Mouse (Mus musculus) C2C12 (cell line): ENCODE data around the gene Smtn.

Experiments used
- CEBPB ChIP-seq: IDR thresholded peaks from one replicate; pipeline ENCODE4 v1.6.1; 2011; ENCODE audit warnings: low read depth, mild to moderate bottlenecking, control low read depth, moderate library complexity
- CTCF ChIP-seq: IDR thresholded peaks from one replicate; pipeline ENCODE4 v1.5.1; 2011; ENCODE audit not compliant: control insufficient read depth, insufficient read depth, insufficient read length
- FOSL1 ChIP-seq: IDR thresholded peaks from one replicate; pipeline ENCODE4 v1.8.0; 2011; ENCODE audit warnings: mild to moderate bottlenecking, low read length; ENCODE audit not compliant: poor library complexity, insufficient read depth, severe bottlenecking
- MAX ChIP-seq: IDR thresholded peaks from one replicate; pipeline ENCODE4 v1.6.1; 2011; ENCODE audit warnings: mild to moderate bottlenecking, control low read depth
- MYOD1 ChIP-seq: IDR thresholded peaks from one replicate; pipeline ENCODE4 v1.6.1; 2011; ENCODE audit warnings: low read depth; ENCODE audit not compliant: control insufficient read depth, insufficient read length
- MYOG ChIP-seq: IDR thresholded peaks from one replicate; pipeline ENCODE4 v1.6.1; 2011; ENCODE audit not compliant: control insufficient read depth, insufficient read length; ENCODE audit errors: extremely low read depth
- USF1 ChIP-seq: IDR thresholded peaks from one replicate; pipeline ENCODE4 v1.6.1; 2011; ENCODE audit warnings: low read depth, mild to moderate bottlenecking, control low read depth, moderate library complexity

DNA sequence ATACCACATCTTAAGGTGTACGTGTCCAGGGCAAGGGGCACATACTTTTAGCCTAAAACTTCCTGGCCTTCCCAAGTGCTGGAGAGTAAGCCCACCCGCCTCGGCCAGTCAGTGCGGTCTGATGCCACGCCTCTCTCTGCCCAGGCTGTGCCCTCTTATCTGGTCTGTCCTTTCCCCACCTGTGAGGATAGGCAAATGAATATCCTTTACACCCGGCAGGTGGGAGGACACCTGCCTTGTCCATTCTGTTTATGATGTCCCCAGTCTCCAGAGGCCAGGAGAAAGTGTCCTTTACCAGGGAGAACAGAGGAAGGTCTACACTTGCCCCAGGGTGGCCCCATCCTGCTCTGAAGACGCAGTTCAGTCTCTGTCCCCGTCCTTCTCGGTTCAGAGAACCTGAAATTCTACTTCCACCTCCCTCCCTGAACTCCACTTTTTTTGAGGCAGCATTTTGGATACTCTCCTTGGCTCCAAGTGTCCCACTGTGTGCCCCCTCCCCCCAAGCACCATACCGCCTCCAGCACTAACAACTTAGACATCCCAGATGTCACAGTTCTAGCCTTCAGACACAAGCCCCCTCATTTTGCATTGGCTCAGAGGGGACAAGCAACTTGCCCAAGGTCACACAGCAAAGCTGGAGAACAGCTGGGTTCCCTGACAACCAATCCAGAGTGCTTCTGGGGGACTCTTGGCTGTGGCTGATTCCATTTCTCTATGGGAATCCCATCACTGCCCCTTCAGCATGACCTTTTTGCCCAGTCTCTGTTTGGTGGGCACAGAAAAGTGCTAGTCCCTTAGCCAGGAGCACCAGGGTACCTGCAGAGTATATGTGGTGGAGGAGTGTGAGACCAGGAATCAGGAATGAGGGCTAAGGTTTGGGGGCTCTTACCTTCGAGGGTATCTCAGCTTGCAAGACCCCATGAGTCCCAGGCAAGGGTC lies 36.4 kb downstream of the Smtn start:
- TF ChIP-seq CTCF (no peak), MYOD1 (no peak), FOSL1 (no peak), MYOG (no peak), MAX (no peak), CEBPB (no peak), USF1 (no peak)
